Mouse (Mus musculus) heart, postnatal 0 days (tissue): ENCODE results near the gene Ppm1l.

Experiments used
- CTCF ChIP-seq: IDR thresholded peaks from 2 replicates; pipeline ENCODE4 v1.5.1; 2016; ENCODE audit warnings: antibody characterized with exemption, control low read depth, low read depth
- EP300 ChIP-seq: IDR thresholded peaks from 2 replicates; pipeline ENCODE4 v1.6.1; 2016; ENCODE audit warnings: antibody characterized with exemption, low read depth

DNA sequence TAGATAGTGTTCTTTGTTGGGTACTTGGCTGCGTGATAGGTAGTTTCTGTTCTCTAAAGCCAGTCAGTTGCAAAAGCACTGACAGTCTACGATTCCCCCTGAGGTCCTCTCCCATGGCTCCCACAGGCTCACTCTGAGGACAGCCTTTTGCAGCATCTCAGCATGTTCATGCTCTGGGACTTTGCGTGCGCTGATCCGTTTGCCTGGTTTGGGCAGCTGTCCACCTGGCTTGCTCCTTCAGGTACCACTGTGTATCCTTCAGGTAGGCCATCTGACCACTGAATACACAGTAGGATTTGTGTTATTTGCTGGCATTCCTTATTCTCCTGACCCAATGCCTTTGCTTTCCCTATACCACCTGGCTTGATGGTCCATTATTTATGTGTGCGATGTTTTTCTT, 33.3 kb downstream of the Ppm1l start:
- TF ChIP-seq CTCF = no peak
- no peak for TF ChIP-seq EP300
